Mouse (Mus musculus) megakaryocyte, adult 5-6 weeks (primary cell): ENCODE data around the gene Hba-a1. TPM values are rescaled to one million over a fixed set of nuclear protein-coding genes. Genes with fewer than 3 reads are reported as not detected.

Experiments
- ATAC-seq: 2 replicates; pipeline ENCODE4 v1.8.0; 2016; ENCODE audit warnings: mild to moderate bottlenecking, inconsistent platforms; ENCODE audit not compliant: poor library complexity, severe bottlenecking
- total RNA-seq, 2 experiments: library from RNA; stranded (forward) in 1 of 2; stranded (reverse) in 1 of 2; fragments of 153-499, 151-499 nt in 1 of 2; fragments of 221-1000, 200-1000 nt in 1 of 2; gene quantifications; 2 replicates each; pipeline versions ENCODE4 v1.2.3 to v1.2.4; 2015 to 2017

Gene Hba-a1
- total RNA-seq (2015) (53.9 and 134 TPM in 2 replicates), total RNA-seq (2017) (18.7 and 44.2 TPM in 2 replicates)

DNA sequence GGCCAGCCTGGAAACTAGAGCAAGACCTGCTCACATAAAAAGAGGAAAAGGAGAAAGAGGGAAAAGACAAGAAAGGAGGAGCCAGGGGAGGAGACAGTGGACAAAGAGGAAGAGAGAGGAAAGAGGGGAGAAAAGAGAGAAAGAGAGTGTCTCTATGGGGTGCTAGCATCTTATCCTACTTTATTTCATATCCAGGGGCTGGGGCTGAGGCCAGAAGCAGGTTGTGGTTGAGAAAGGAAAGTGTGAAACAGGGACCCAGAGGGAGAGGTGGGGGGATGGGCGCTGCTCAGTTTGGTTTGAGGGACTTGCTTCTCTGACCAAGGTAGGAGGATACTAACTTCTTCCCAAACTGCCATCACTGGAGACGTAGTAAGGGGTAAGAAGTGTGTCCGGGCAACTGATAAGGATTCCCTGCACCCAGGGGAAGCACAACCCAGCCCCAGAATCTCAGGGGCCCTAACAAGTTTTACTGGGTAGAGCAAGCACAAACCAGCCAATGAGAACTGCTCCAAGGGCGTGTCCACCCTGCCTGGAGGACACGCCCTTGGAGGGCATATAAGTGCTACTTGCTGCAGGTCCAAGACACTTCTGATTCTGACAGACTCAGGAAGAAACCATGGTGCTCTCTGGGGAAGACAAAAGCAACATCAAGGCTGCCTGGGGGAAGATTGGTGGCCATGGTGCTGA is at the start of gene Hba-a1:
Gene Hba-a1 (plus strand): TSS at position 421 of the 687 bp plus-strand sequence.
- peak; percentile 63 for ATAC-seq

DNA sequence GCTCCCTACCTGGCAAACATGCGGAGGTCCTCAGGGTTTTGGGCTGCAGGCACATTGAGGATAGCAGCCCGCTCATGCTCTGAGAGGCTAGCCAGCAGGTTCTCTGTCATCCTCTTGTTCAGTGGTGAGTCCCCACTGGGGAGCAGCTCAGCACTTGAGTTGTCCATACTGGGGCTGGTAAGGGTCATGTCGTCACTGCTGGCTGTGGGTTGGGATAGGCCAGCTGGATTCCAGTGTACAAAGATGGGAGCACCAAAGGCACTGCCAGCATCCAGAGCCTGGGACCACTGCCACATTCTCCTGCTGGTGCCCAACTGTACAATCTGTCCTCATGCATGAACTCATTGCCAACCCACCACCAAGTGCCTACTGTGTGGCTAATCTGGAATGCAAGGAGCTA is 49.4 kb upstream of the Hba-a1 start:
- ATAC-seq: no peak

DNA sequence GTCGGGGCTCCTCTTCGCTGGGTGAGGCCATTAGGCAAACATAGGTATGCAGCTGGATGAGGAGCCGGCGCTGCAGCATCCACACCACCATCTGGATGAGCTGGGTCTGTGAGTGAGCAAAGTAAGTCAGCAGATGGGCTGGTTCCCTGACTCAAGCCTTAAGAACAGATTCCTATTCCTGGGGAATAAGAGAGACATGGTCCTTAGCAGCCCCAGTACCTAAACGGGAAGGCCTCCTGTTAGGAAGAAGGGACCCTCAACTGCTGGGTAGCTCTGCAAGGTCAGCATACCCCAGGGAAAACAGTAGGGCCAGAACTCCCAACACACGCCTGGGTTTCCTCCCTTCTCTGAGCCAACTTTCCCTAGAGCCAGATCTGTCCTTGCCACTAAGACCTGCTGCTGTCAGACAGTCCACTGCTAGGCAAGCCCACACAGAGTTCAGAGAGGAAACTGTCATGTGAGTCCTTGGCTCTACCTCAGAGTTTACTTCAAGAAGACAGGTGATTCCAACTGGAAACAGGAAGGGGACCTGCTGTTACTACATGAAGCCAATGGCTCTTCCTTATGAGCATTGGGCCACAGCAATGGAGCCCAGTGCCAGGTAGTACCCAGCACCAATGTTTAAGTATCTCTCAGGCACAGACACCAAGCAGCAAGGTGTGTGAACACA is 48.4 kb upstream of the Hba-a1 start:
- no peak for ATAC-seq

DNA sequence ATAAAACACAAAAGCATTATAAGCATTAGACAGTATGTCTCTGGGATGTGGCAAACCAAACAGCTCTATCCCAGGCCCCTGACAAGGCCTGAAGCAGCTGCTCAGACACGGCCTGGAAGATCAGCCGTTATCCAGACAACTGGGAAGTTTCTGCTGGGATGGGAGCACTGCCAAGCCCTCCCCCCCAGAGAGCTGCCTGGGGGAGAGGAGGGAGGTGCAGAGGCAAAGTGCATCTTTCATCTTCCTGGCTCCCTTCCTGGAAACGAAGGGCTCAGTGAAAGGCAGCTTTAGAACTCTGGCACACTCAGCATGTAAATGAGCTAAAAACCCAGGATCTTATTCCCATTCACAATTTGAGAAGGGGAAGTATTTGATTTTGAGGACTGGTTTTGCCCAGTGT is 47.7 kb upstream of the Hba-a1 start:
- no peak for ATAC-seq

DNA sequence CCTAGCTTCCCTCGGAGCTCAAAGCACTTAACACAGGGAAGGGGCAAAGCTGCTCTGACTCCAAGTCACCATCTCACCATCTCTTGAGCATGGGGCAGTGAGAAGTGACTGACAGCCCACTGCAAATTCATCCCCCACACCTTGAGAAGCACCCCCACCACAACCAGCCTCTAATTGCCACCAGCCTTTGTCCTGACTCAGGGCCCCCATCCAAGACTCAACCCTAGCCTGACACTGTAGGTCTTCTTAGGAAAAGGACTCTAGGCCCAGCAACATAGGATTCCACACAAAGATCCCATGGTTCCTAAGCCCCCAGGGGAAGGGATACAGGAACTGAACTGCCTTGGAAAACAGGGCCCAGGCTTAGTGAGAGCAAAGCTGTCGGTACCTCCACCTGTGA is 47.2 kb upstream of the Hba-a1 start:
- no peak for ATAC-seq

DNA sequence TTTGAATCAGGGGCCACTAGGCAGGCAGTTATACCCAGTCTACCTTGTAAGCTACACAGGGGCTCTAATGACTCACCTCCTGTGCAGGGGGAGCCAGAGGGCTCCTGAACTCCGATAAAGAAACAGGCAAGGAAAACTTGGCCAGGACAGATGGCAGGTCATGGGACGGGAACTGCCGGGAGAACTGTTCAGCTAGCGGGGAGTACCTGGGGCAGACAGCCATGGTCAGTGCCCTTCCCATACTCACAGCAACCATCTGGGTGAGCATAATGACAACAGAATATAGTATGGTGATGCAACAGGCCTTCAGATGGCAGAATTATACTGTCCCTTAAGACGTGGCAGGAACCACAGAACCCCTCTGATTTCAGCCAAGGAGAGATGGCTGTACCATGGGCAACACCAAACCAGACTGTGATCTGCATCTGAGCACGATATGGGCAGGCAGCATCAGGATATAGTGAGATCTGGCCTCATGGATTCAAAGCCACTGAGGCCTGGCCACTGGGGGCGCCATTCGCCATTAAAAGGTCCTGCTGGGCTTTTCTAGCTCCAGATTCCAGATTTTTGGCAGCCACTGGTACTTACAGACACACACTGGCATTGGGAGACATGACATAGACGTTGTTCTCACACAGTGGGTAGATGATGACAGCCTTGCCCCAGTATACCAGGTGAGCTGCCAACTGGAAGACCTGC is 46.5 kb upstream of the Hba-a1 start:
- ATAC-seq: no peak

DNA sequence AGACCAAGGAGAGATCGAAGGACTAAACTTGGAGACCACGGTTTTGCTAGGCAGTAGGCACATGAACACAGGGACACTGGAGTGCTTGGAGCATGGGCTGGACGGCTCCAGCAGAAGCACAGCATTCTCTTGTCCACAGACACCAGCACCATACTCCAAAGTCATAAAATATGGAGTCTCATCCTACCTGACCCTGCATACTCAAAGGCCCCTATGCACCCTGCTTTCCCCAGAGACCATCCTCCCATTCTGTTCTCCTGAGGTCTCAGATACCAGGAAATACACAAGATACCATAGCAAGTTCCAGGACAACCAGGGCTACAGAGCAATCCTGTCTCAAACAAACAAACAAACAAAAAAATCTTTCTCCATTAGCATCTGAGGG is 45.9 kb upstream of the Hba-a1 start:
- no peak for ATAC-seq

DNA sequence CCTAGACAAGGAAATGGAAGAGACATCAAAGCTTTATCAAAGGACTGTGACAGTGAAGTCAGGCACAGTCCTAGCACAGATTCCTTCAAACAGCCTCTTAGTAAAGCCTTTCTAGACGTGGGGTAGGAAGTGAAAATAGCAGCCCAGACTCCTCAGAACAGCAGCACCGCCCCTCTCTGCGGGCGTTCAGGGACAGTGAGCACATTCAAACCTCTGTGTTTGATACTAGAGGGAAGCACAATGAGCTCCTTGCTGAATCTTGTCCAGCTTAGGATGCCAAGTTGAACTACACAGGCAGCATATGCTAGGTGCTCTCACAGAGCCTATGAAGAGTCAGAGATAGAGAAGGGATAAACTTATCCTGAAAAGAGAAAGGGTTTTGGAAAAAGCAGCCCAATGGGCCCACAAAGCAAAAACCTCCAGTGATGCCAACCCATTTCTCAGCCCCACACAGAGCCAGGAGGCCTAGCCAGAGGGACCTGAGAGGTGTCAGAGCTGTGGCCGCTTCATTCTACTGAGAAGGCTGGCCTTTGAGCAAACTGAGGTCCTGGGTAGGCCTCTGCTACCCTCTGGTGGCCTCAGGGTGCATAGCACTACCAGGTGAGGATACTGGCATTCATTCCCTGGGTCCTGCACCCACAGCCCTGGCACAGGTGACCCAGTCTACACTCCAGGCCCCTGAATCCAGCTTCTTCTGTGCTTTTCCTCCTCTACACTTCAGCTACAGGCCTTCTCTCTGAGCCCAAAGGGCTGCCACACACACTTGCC is 45.0 kb upstream of the Hba-a1 start:
- peak; percentile 92 for ATAC-seq

DNA sequence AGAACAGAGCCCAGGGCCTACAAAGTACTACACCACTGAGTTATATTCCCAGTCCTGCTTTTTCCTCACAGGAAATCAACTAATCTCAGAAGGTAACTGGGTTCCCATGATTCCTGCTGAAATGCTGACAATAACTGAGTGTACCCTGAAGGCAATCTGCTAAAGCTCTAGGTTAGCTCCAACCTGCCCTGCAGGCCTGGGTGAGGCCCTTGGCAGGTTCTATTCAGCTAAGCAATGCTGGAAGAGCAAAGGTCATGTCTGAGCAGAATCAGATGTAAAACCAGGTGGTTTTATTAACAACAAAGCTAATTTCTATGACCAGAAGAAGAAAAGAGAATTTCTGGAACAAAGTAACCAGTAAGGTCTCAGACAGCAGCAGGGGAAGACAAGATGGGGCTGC is 41.9 kb upstream of the Hba-a1 start:
- no peak for ATAC-seq

DNA sequence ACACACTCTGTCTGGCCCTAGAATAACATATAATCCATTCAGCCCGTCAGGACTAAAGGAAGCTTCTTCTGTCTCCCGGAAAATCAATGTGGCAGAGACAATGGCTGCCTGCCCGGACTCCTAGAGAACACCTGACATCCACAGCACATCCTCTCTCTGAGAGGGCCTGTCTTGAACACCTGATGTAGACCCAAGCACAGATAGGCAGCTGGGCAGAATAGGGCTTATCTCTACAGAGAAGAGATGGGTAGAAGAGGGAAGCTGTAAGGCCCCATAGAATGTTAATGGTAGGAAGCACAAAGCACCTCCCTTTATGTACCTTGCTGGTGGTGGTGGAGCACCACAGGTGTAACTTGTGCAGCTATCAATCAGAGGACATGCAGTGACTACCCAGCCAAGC is 41.1 kb upstream of the Hba-a1 start:
- no peak for ATAC-seq

DNA sequence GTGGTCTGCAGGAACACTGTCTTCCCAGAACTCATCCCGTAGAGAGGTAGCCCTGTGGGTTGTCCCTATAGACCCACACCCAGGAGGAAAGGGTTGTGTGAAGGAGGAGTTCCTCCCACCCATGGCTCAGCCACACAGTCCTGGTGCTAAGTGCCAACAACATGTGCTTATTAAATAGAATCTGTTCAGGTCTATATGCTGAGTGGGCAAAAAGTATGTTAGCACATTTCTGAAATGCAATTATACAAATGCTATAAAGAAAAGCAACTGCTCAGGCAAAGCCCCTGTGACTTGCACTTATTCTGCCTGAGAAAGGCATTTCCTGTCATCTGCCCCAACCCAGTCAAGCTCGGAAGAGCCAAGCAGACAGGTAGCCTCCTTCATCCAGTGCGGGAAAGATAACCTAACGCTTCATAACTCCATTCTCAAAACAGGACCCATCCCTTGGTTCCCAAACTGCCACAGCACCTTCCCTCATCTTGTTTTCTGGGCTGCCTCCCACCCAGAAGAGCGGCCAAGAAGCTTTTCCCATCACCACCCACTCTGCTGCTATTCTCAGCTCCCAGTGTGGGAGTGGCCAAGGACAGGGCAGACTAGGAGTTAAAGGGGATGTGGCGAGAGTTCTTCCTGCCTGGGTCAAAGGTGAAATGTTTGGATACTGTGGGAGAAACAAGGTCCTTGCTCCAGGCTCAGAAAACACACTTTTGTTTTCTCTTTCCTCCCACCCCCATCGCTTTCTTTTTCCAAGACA is 39.9 kb upstream of the Hba-a1 start:
- no peak for ATAC-seq

DNA sequence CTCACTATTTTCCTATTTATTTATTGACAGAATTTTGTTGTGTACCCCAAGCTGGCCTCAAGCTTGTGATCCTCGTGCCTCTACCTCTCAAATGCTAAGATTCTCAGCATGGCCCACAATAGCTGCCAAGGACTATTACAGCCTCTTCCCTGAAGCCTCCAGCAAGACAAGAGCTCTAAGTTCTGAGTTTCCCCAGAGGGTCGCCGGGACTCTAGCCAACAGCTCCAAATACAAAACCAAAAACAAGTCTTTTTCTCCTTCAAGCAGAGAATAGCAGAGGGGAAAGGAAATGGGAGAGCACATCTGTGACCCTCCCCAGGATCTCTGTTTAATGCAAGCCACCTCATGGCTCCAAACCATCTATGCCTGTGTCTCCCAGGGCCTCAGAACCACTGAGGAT is 39.2 kb upstream of the Hba-a1 start:
- ATAC-seq: no peak

DNA sequence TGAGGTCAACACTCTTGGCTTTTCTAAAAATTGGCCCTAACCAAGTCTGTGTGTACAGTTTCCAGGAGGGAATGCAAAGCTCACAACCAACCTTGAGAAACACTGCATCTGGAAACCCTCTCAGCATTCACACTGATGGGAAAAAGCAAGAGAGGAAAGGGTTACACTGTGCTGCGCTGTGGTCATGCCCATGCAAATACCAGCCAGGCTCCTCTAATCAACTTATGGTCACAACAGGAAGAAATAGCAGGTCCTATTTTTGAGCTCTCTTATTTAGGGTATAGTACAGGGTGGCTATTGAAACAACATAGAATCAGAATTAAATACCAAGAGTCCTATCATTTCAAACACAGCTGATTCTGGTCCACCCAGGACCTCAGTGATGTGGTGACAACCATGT is 38.7 kb upstream of the Hba-a1 start:
- no peak for ATAC-seq

DNA sequence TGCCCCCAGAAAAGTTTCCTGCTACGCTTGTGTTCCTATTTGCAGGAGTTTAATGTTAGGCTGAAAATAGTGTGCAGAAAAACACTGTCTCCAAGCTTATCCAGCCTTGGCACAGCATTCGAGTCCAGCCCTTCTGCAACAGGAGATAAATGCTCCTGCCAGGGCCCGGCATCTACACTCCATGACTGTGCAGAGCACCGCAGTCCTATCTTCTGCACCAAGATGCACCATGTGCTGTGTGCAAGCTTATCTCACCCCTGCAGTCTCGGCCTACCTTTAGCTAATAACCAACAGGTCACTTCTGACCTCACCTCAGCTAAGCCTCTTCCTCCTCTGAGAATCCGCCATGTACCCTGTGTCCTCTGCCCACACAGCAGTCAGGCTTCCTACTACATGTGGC is 37.7 kb upstream of the Hba-a1 start:
- ATAC-seq: peak; percentile 45

DNA sequence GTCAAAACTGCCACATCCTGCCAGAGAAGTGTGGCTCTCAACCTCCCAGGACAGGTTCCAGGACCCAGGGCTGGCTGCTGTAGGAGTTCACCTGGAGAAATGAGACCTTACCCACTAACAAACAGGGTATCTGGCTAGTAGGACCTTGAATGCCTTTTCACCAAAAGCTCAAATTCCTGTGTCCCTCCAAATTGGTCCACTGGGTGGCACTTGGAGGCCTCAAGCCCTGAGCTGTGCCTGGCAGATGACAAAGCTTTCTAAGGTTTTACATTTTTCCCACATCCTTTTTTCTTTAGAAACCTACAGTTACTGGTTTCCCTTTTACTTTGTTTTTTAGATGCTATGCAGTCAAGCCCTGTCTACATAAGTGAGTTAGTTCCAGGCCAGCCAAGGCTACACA is 36.2 kb upstream of the Hba-a1 start:
- peak; percentile 53 for ATAC-seq

DNA sequence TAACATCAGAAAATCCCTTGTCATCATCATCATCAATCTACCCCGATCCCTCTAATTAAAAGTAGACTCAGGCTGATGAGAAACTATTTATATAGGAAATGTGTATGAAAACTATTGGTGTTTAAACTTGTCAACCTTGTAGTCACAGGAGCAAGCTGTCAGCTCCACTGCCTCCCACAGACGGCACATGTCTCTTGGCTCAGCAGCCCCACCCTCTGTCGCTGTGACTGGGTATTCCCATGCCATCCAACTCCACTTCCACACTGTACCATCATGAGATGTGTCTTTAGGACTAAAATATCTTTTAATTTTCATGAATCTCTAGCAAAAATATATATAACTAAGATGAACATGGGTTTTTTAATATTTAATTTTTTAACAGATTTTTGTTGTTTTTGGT is 35.0 kb upstream of the Hba-a1 start:
- ATAC-seq: no peak

DNA sequence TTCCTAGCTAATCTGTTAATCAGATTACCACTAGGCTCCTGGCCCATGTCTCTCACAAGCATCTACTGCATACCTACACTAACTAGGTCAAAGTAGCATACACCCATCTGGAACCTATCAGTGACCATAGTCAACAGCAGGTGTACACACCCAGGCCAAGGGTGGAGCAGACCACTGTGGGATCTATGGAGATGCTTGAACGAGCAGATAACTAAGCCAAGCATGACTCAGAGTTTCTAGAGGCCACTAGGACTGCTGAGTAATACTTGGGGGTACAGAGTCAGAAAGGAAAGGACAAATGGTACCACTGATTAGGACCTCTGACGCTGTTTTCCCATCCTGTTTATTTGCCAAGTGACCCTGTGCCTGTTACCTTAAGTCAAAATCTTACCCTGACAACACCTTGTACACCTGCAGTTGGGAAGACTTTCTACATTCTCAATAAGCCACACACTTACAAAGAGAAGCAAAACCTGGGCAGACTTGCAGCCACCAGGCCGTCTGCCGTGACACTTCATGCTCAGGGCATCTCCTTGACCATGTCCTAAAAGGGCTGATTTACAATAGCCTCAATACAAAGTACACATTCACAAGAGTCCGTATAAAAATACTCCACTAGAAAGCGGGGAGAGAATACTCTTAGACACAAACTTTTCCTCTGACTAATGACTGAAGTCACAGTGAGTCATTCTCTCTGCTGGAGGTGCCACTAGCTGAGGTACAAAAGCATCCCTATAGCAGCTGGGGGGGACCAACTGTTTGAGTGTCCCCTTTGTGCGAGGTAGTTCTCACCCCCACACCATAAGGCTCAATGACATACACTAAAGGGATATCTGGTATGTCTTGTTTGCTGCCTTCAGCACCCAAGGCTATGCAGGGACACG is 32.2 kb upstream of the Hba-a1 start:
- ATAC-seq: peak; percentile 48

DNA sequence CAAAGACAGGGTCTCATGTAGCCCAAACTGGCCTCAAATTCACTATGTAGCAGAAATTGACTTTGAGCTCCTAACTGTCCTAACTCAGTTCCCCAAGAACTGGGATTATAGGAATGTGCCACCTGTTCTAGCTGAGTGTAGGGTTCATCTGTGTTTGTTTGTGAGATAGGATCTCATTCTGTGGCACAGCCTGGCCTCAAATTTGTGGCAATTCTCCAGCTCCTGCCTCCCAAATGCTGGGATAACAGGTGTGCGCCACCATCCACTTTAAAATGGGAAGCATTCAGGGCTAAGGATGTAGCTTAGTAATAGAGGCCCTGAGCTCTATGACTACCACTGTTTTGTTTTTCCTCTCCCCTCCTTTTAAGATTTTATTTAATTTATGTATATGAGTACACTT is 30.2 kb upstream of the Hba-a1 start:
- ATAC-seq: no peak

DNA sequence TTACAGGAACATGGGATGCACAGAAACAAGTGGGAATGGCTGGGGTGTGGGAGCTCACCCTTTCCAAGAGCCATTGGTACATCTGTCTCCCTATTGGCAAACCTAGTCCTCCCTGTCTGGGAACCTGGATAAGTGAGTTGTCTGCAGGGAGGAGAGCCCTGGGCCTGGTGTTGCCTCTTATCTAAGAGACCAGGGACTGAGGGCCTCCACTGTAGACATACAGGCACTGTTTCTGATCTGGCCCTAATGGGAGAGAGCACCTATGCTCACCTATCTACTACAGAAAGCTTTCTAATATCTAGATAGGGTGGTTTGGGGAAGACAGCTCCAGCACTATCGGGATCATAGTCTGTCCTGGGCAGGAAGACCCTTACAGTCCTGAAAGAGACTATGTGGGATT is 27.2 kb upstream of the Hba-a1 start:
- ATAC-seq: peak; percentile 30; the same call in 1 of the 2 replicates

DNA sequence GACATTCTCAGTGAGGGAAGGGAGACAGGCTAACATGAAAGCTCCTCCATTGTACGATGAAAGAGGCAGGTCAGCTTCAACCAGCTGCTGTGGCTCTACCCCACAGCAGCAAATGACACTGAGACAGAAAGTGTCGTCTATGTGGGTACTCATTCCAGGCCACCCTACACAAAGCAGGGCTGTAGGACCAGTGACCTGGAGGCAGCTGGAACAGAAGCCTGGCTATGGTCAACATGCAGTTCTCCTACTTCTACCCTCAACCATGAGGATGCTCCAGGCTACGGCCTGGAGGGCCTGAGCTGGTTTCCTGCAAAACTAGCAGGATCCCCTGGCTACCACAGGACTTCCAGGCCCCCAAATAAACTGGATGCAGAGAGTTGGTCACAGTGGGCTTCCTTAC is 26.7 kb upstream of the Hba-a1 start:
- ATAC-seq: no peak
